Mouse (Mus musculus) liver, embryonic 14.5 days (tissue): ENCODE data around the gene Raver1. TPM values are rescaled to one million over a fixed set of nuclear protein-coding genes. Genes with fewer than 3 reads are reported as not detected.
"Not testable (repeated sequence)": the region's sequence is repeated elsewhere in the genome, so short reads cannot be mapped to it uniquely, and the experiment has no call there.

Source experiments
- ATAC-seq: fragments of 200-750 bp; cut with Nextera tagmentation; 2 replicates; pipeline ENCODE4 v1.8.0; 2017; ENCODE audit warnings: moderate number of reproducible peaks, mild to moderate bottlenecking, moderate library complexity; ENCODE audit not compliant: insufficient read depth
- DNase-seq, 3 experiments: peaks; one replicate each; pipeline ENCODE4 v3.0.0-alpha.2; 2012 to 2013; ENCODE audit warnings: low read depth in 3 of 3, low spot score in 3 of 3
- H3K27ac ChIP-seq: fragments of 300-500 bp; sonication (generic); 2 replicates; pipeline ENCODE4 v1.5.1; 2014; ENCODE audit warnings: moderate library complexity, mild to moderate bottlenecking, control low read depth, inconsistent platforms
- H3K27me3 ChIP-seq: fragments of 300-500 bp; sonication (generic); 2 replicates; pipeline ENCODE4 v1.6.1; 2014; ENCODE audit warnings: mild to moderate bottlenecking, low read length, moderate library complexity; ENCODE audit not compliant: control insufficient read depth, insufficient read depth
- H3K36me3 ChIP-seq: fragments of 300-500 bp; sonication (generic); replicated peaks from 2 replicates; pipeline ENCODE4 v1.6.1; 2014; ENCODE audit warnings: low read depth; ENCODE audit not compliant: control insufficient read depth, insufficient read depth
- H3K4me1 ChIP-seq, 2 experiments: fragments of 200-500 bp in 1 of 2; fragments of 300-500 bp in 1 of 2; sonication (generic) in 1 of 2; replicated peaks; 2 replicates each; pipeline ENCODE4 v1.6.1; 2012 to 2014; ENCODE audit warnings: antibody characterized with exemption in 1 of 2, inconsistent platforms in 1 of 2, low read length in 1 of 2; ENCODE audit not compliant: control insufficient read depth in 2 of 2, insufficient read depth in 2 of 2
- H3K4me2 ChIP-seq: fragments of 300-500 bp; sonication (generic); 2 replicates; pipeline ENCODE4 v1.6.1; 2014; ENCODE audit warnings: low read depth, mild to moderate bottlenecking, control low read depth, moderate library complexity
- H3K4me3 ChIP-seq, 2 experiments: fragments of 200-500 bp in 1 of 2; fragments of 300-500 bp in 1 of 2; sonication (generic) in 1 of 2; 2 replicates each; pipeline ENCODE4 v1.5.1; 2012 to 2014; ENCODE audit warnings: low read depth in 2 of 2, low read length in 2 of 2, mild to moderate bottlenecking in 2 of 2, control low read depth in 1 of 2, inconsistent platforms in 1 of 2, moderate library complexity in 1 of 2; ENCODE audit not compliant: insufficient read depth in 1 of 2
- H3K9ac ChIP-seq: fragments of 300-500 bp; sonication (generic); replicated peaks from 2 replicates; pipeline ENCODE4 v1.6.1; 2014; ENCODE audit warnings: mild to moderate bottlenecking, control low read depth, moderate library complexity
- H3K9me3 ChIP-seq: fragments of 300-500 bp; sonication (generic); 2 replicates; pipeline ENCODE4 v1.6.1; 2016; ENCODE audit warnings: low read length, mixed read lengths; ENCODE audit not compliant: control insufficient read depth
- CTCF ChIP-seq: IDR thresholded peaks from 2 replicates; pipeline ENCODE4 v1.5.1; 2016; ENCODE audit warnings: antibody characterized with exemption, low read depth, control low read depth
- EP300 ChIP-seq: IDR thresholded peaks from 2 replicates; pipeline ENCODE4 v1.6.1; 2016; ENCODE audit warnings: antibody characterized with exemption, low read depth
- whole genome bisulfite sequencing: fragments of 180-500 bp; shearing (Covaris S2); extraction: QIAGEN DNeasy Blood & Tissue Kit; methylation state at CpG from one replicate; pipeline ENCODE4 v1.1.7; 2014; ENCODE audit not compliant: insufficient replicate concordance; 5-methylcytosine and 5-hydroxymethylcytosine counted together
- polyA plus RNA-seq, 2 experiments: library from polyadenylated mRNA; depleted of rRNA in 1 of 2; stranded (reverse) in 1 of 2; unstranded in 1 of 2; fragments of >200 nt; fragmentation: Nextera tagmentation in 1 of 2; extraction: Ambion mirVana in 1 of 2; gene quantifications; 2 replicates each; pipeline versions ENCODE4 v1.2.1 to v1.2.3; 2012 to 2014

The Raver1 gene
- polyA plus RNA-seq, 2 experiments, result 21.4 to 23.4 TPM

- no peak within 1 kb of the TSS for H3K9ac ChIP-seq
- no peak for ATAC-seq
These were observed 24.7 kb downstream of the Raver1 start, which contains the start of gene Zglp1 for GRCm38 (mm10) chr9:21067006-21067684. TSS of gene Zglp1 (minus strand) at chr9:21067093.

DNA sequence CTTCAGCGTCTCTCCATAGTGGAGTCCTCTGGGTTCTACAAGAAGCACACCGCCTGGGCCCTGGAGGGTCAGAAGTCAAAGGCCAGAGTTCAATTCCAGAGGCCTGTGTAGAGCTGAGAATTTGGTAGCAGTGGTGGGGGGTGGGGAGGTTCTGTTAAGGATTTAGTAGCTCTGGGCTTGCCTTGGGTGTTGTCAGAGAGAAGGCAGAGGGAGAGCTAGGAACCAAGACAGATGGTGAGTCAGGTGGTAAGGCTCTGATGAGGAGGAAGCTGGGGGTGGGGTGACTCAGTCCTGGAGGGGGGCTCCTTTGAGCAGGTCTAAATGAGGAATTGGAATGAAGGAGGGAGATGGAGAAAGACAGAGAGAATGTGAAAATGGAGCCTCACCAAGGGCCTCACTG is 28.9 kb downstream of the Raver1 start:
- WGBS, result 80% methylated on average over 2 of the region's 2 CpGs
- ATAC-seq, result no peak

More at GRCm38 (mm10) chr9:21067006-21067684, 24.7 kb downstream of the Raver1 start, which contains the start of gene Zglp1:
- WGBS, result 78% methylated on average over 27 of the region's 27 CpGs
- no peak within 1 kb of the TSS for H3K4me3 ChIP-seq
- H3K27me3 ChIP-seq, result no peaks in the 10 kb centered on the region
- H3K4me1 ChIP-seq, result peaks cover 0 to 4% of the 10 kb centered on the region in 2 experiments; a peak in 3 of 4 replicates
- H3K9me3 ChIP-seq, result no peaks in the 10 kb centered on the region
- peaks cover 10% of the 10 kb centered on the region for H3K36me3 ChIP-seq
- no peak within 1 kb of the TSS for H3K4me2 ChIP-seq
- H3K27ac ChIP-seq, result no peak within 1 kb of the TSS
- TF ChIP-seq CTCF (no peak), EP300 (no peak)
- DNase-seq, result no peak

DNA sequence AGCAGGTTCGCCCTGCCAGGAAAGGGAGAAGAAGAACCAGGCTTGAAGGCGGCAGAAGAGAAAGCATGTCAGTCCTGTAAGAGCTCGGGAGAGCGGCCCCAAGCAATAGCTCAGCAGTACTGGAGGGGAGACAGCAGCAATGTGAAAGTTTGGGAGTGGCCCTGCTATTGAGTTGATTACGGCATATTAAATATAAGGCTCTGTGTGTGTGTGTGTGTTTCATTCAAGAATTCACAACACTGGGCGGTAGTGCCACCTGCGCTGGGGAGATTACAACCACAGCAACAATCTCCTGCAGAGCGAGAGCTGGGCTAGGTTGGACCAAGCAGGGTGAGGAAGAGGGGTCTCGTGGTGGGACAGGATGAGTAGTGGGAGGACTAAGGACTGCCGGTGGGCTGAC is 40.2 kb downstream of the Raver1 start:
- Histone ChIP-seq H3K27me3 (no peaks in the 10 kb centered on the region), H3K4me3 (no peak overlapping the region), H3K4me1 (peaks cover 2 to 5% of the 10 kb centered on the region in 2 experiments; a peak in 2 of 4 replicates), H3K27ac (no peak overlapping the region), H3K4me2 (0 out of 2 replicates have a peak overlapping the region, but pooled peaks have one; percentile 11), H3K36me3 (no peaks in the 10 kb centered on the region), H3K9me3 (no peaks in the 10 kb centered on the region), H3K9ac (no peak overlapping the region; the same call in 1 of the 2 replicates)
- WGBS, result 32% methylated on average over 10 of the region's 10 CpGs
- ATAC-seq (peak; percentile 79), DNase-seq (no peak)
- no peak for TF ChIP-seq CTCF
- TF ChIP-seq EP300, result 0 out of 2 replicates have a peak, but pooled peaks have one; percentile 40

More for the DNA sequence above, 28.9 kb downstream of the Raver1 start:
- no peak for DNase-seq
- H3K4me3 ChIP-seq, result no peak overlapping the region
- H3K27me3 ChIP-seq, result no peaks in the 10 kb centered on the region
- TF ChIP-seq CTCF (no peak), EP300 (no peak)
- no peaks in the 10 kb centered on the region for H3K9me3 ChIP-seq
- H3K27ac ChIP-seq, result no peak overlapping the region
- no peak overlapping the region for H3K9ac ChIP-seq
- H3K36me3 ChIP-seq, result peaks cover 10% of the 10 kb centered on the region
- H3K4me1 ChIP-seq, result no peaks in the 10 kb centered on the region
- H3K4me2 ChIP-seq, result no peak overlapping the region

DNA sequence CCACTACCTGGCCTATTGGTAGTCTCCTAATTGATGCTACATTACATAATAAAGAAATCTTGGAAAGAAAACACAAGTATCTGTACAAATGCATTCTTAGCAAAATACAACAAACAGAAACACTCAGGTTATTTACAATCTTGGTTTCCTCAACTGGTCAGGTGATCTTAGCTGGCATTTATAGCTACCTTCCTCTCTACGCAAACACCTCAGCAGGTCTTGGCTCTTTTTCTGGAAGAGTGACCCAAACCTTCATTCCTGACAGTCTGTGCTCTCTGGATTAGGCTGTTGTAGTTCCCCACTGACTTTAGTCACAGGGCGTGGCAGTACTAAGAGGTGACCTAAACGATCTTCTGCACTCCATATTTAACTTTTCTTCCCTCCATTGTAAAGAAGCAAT is 46.6 kb downstream of the Raver1 start:
- Histone ChIP-seq H3K27me3 (no peaks in the 10 kb centered on the region), H3K27ac (no peak overlapping the region), H3K9ac (no peak overlapping the region), H3K4me3 (no peak overlapping the region), H3K9me3 (no peaks in the 10 kb centered on the region), H3K4me2 (no peak overlapping the region), H3K4me1 (peaks cover 2 to 4% of the 10 kb centered on the region in 2 experiments; a peak in 3 of 4 replicates), H3K36me3 (no peaks in the 10 kb centered on the region)
- 57% methylated on average over 3 of the region's 3 CpGs for WGBS
- no peak for DNase-seq
- ATAC-seq, result no peak
- TF ChIP-seq CTCF, result no peak

- WGBS, result 54% methylated on average over 1 of the region's 1 CpGs
- not testable (repeated sequence) for H3K9ac ChIP-seq
These were observed 47.0 kb downstream of the Raver1 start for GRCm38 (mm10) chr9:21044785-21045184.

More at GRCm38 (mm10) chr9:21044785-21045184, 47.0 kb downstream of the Raver1 start:
- H3K4me3 ChIP-seq, DNase-seq, H3K9me3 ChIP-seq, H3K4me2 ChIP-seq, H3K36me3 ChIP-seq, ATAC-seq, H3K27me3 ChIP-seq, H3K27ac ChIP-seq, H3K4me1 ChIP-seq: not testable (repeated sequence)
